20 mouse cellular contexts compared by ENCODE assay signal in the genomic region with DNA sequence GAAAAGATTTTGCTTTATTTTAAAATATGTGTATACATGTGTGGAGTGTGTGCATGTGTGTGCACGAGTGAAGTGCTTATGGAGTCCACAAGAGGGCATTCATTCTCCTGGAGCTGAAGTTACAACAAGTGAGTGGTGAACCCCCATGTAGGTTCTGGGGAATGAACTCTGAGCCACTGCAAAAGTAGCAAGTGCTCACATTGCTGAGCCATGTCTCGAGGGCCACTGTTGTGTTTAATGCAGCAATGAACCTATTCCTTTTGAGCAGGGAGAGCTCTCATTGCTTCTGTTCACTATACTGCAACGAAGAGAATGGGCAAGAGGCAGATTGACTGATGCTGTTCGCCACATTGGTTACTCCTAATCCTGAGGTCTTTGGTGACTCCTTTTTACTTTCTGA.
DNase-seq lines count a peak whose midpoint lies in the region; ATAC-seq and TF ChIP-seq lines count a peak whose summit lies in the region.
"Had no signal": no experiment of that assay in that cellular context is flagged by ENCODE, and none has a peak within 500 bp of the region (broad histone marks: within the 10 kb centered on the region; RNA-seq: fewer than 3 reads in every experiment).

No protein-coding gene starts in this region.

- no peak for TF ChIP-seq EP300 in liver, embryonic 14.5 days (IDR thresholded peaks at IDR 0.05; ENCODE audit: low read depth)

- H3K4me1 ChIP-seq in intestine, embryonic 14.5 days (replicated peaks; ENCODE audit: control insufficient read depth, insufficient read depth, low read length) = peaks cover 20% of the 10 kb centered on the region
- peaks cover 7% of the 10 kb centered on the region; the same call in 1 of the 2 replicates for H3K4me1 ChIP-seq in intestine, embryonic 15.5 days (replicated peaks)
- H3K4me1 ChIP-seq in liver, embryonic 14.5 days (replicated peaks; ENCODE audit: control insufficient read depth in 2 of 2, insufficient read depth in 2 of 2, low read length in 1 of 2) = no peaks in the 10 kb centered on the region
- H3K4me1 ChIP-seq in midbrain, postnatal 0 days (ENCODE audit: insufficient read depth, low read length) = no peaks in the 10 kb centered on the region
- H3K4me1 ChIP-seq in midbrain, embryonic 13.5 days (replicated peaks) = no peaks in the 10 kb centered on the region
- H3K4me1 ChIP-seq: liver, embryonic 13.5 days; midbrain, embryonic 15.5 days; neural tube, embryonic 15.5 days had no signal

- 0 out of 2 replicates have a peak overlapping the region, but pooled peaks have one; percentile 38 for H3K27ac ChIP-seq in intestine, embryonic 14.5 days (ENCODE audit: low read depth)
- no peak overlapping the region for H3K27ac ChIP-seq in intestine, embryonic 15.5 days
- H3K27ac ChIP-seq in liver, embryonic 14.5 days = no peak overlapping the region
- no peak overlapping the region for H3K27ac ChIP-seq in midbrain, postnatal 0 days (ENCODE audit: low read depth, low read length)
- H3K27ac ChIP-seq in midbrain, embryonic 13.5 days = no peak overlapping the region
- H3K27ac ChIP-seq: left cerebral cortex, adult 2 months; liver, embryonic 13.5 days; midbrain, embryonic 15.5 days; neural tube, embryonic 15.5 days had no signal

- no peak overlapping the region for H3K4me3 ChIP-seq in intestine, embryonic 14.5 days (ENCODE audit: low read depth, low read length)
- H3K4me3 ChIP-seq in intestine, embryonic 15.5 days (replicated peaks) = no peak overlapping the region
- H3K4me3 ChIP-seq in liver, embryonic 14.5 days (ENCODE audit: insufficient read depth in 1 of 2, low read depth in 2 of 2, low read length in 2 of 2) = no peak overlapping the region
- no peak overlapping the region for H3K4me3 ChIP-seq in midbrain, postnatal 0 days (ENCODE audit: low read depth, low read length)
- H3K4me3 ChIP-seq in midbrain, embryonic 13.5 days (replicated peaks) = no peak overlapping the region
- H3K4me3 ChIP-seq: left cerebral cortex, adult 2 months; liver, embryonic 13.5 days; midbrain, embryonic 15.5 days; neural tube, embryonic 15.5 days had no signal

- H3K4me2 ChIP-seq in intestine, embryonic 14.5 days (ENCODE audit: low read length) = no peak overlapping the region
- H3K4me2 ChIP-seq in intestine, embryonic 15.5 days (replicated peaks) = no peak overlapping the region
- no peak overlapping the region for H3K4me2 ChIP-seq in liver, embryonic 14.5 days (ENCODE audit: low read depth)
- H3K4me2 ChIP-seq in midbrain, postnatal 0 days (ENCODE audit: low read depth, low read length, poor library complexity, severe bottlenecking) = no peak overlapping the region
- H3K4me2 ChIP-seq in midbrain, embryonic 13.5 days (replicated peaks) = no peak overlapping the region
- H3K4me2 ChIP-seq: liver, embryonic 13.5 days; midbrain, embryonic 15.5 days; neural tube, embryonic 15.5 days had no signal

- peak; percentile 9 for DNase-seq in intestine, embryonic 14.5 days (ENCODE audit: low spot score)
- no peak for DNase-seq in liver, embryonic 14.5 days (ENCODE audit: low read depth in 3 of 3, low spot score in 3 of 3)
- no peak for DNase-seq in liver
- DNase-seq in midbrain, postnatal 0 days (ENCODE audit: low spot score) = no peak
- DNase-seq in adrenal gland, postnatal 36 days = no peak
- DNase-seq: adrenal gland, adult 2 months; cerebellum, adult 8-10 months; heart, postnatal 4 days; layer of hippocampus, adult 9-11 months; left cerebral cortex, postnatal 4 days; liver, embryonic 13.5 days; right cerebral cortex, postnatal 14 days; spleen, adult 18-20 months; thymus, adult 18-20 months had no signal

- H3K9ac ChIP-seq in intestine, embryonic 14.5 days (ENCODE audit: low read length) = no peak overlapping the region
- no peak overlapping the region for H3K9ac ChIP-seq in intestine, embryonic 15.5 days
- H3K9ac ChIP-seq in liver, embryonic 14.5 days (replicated peaks) = no peak overlapping the region
- no peak overlapping the region for H3K9ac ChIP-seq in midbrain, postnatal 0 days (replicated peaks; ENCODE audit: low read length, poor library complexity, severe bottlenecking)
- H3K9ac ChIP-seq in midbrain, embryonic 13.5 days (replicated peaks) = no peak overlapping the region
- H3K9ac ChIP-seq: liver, embryonic 13.5 days; midbrain, embryonic 15.5 days; neural tube, embryonic 15.5 days had no signal

- 91% methylated on average over 4 of the region's 4 CpGs for WGBS in intestine, embryonic 14.5 days
- 92% methylated on average over 4 of the region's 4 CpGs for WGBS in intestine, embryonic 15.5 days
- 61% methylated on average over 4 of the region's 4 CpGs for WGBS in liver, embryonic 14.5 days (ENCODE audit: insufficient replicate concordance)
- WGBS in midbrain, postnatal 0 days = 92% methylated on average over 4 of the region's 4 CpGs
- 91% methylated on average over 4 of the region's 4 CpGs for WGBS in midbrain, embryonic 13.5 days

- peak; percentile 15; the same call in 1 of the 2 replicates for TF ChIP-seq CTCF in liver, embryonic 14.5 days (IDR thresholded peaks at IDR 0.05; ENCODE audit: low read depth)
- peak; percentile 26 for TF ChIP-seq CTCF in midbrain, postnatal 0 days (IDR thresholded peaks at IDR 0.05)

- no peaks in the 10 kb centered on the region for H3K36me3 ChIP-seq in intestine, embryonic 14.5 days (ENCODE audit: control insufficient read depth, insufficient read depth, low read length)
- no peaks in the 10 kb centered on the region for H3K36me3 ChIP-seq in intestine, embryonic 15.5 days
- H3K36me3 ChIP-seq in liver, embryonic 14.5 days (replicated peaks; ENCODE audit: control insufficient read depth, insufficient read depth, low read depth) = no peaks in the 10 kb centered on the region
- no peaks in the 10 kb centered on the region for H3K36me3 ChIP-seq in midbrain, postnatal 0 days (ENCODE audit: insufficient read depth, low read length)
- no peaks in the 10 kb centered on the region for H3K36me3 ChIP-seq in midbrain, embryonic 13.5 days
- H3K36me3 ChIP-seq: liver, embryonic 13.5 days; midbrain, embryonic 15.5 days; neural tube, embryonic 15.5 days had no signal

- no peak for ATAC-seq in intestine, embryonic 14.5 days (replicated peaks; ENCODE audit: low FRiP score, low TSS enrichment, low read depth)
- no peak for ATAC-seq in intestine, embryonic 15.5 days
- ATAC-seq in liver, embryonic 14.5 days (ENCODE audit: insufficient read depth) = no peak
- no peak for ATAC-seq in midbrain, postnatal 0 days (ENCODE audit: low FRiP score)
- ATAC-seq in midbrain, embryonic 13.5 days = no peak
- ATAC-seq: hindbrain, embryonic 16.5 days; midbrain, embryonic 15.5 days had no signal

- H3K9me3 ChIP-seq in intestine, embryonic 14.5 days (ENCODE audit: control insufficient read depth, low read length) = no peaks in the 10 kb centered on the region
- H3K9me3 ChIP-seq in intestine, embryonic 15.5 days = no peaks in the 10 kb centered on the region
- H3K9me3 ChIP-seq in liver, embryonic 14.5 days (ENCODE audit: control insufficient read depth, low read length) = no peaks in the 10 kb centered on the region
- no peaks in the 10 kb centered on the region for H3K9me3 ChIP-seq in midbrain, postnatal 0 days (ENCODE audit: low read length)
- H3K9me3 ChIP-seq in midbrain, embryonic 13.5 days = no peaks in the 10 kb centered on the region
- H3K9me3 ChIP-seq: liver, embryonic 13.5 days; midbrain, embryonic 15.5 days; neural tube, embryonic 15.5 days had no signal

- no peaks in the 10 kb centered on the region for H3K27me3 ChIP-seq in intestine, embryonic 14.5 days (replicated peaks; ENCODE audit: control insufficient read depth, insufficient read depth, low read length)
- H3K27me3 ChIP-seq in intestine, embryonic 15.5 days (replicated peaks) = no peaks in the 10 kb centered on the region
- no peaks in the 10 kb centered on the region for H3K27me3 ChIP-seq in liver, embryonic 14.5 days (ENCODE audit: control insufficient read depth, insufficient read depth, low read length)
- H3K27me3 ChIP-seq in midbrain, postnatal 0 days (ENCODE audit: insufficient read depth, low read length) = no peaks in the 10 kb centered on the region
- no peaks in the 10 kb centered on the region for H3K27me3 ChIP-seq in midbrain, embryonic 13.5 days
- H3K27me3 ChIP-seq: liver, embryonic 13.5 days; midbrain, embryonic 15.5 days; neural tube, embryonic 15.5 days had no signal
